Mouse (Mus musculus) myocyte (in vitro differentiated cells): ENCODE results near the gene Pfkfb1.

ENCODE experiments used
- MAX ChIP-seq: IDR thresholded peaks from one replicate; pipeline ENCODE4 v1.6.1; 2011; ENCODE audit warnings: low read depth, mild to moderate bottlenecking, control low read depth
- MYOG ChIP-seq, 3 experiments: IDR thresholded peaks; one replicate each; pipeline ENCODE4 v1.6.1; 2011; ENCODE audit warnings: control low read depth in 2 of 3, low read depth in 2 of 3, mild to moderate bottlenecking in 2 of 3; ENCODE audit not compliant: insufficient read length in 2 of 3, control insufficient read depth in 1 of 3, insufficient read depth in 1 of 3
- POLR2A ChIP-seq: IDR thresholded peaks from one replicate; pipeline ENCODE4 v1.6.1; 2011; ENCODE audit warnings: low read depth, mild to moderate bottlenecking, control low read depth, moderate library complexity; ENCODE audit not compliant: insufficient read length
- TCF12 ChIP-seq: IDR thresholded peaks from one replicate; pipeline ENCODE4 v1.6.1; 2011; ENCODE audit warnings: mild to moderate bottlenecking, control low read depth; ENCODE audit not compliant: poor library complexity, insufficient read depth, severe bottlenecking
- USF1 ChIP-seq: IDR thresholded peaks from one replicate; pipeline ENCODE4 v1.6.1; 2011; ENCODE audit warnings: low read depth, mild to moderate bottlenecking, control low read depth, moderate library complexity

- TF ChIP-seq MAX = no peak
- TF ChIP-seq POLR2A = no peak
- TF ChIP-seq TCF12 = no peak
- no peak for TF ChIP-seq MYOG (IDR thresholded peaks at IDR 0.05; ENCODE audit: control insufficient read depth in 1 of 3, insufficient read depth in 1 of 3, insufficient read length in 2 of 3, low read depth in 2 of 3)
- TF ChIP-seq USF1 = no peak
Observed at GRCm38 (mm10) chrX:150636421-150636820, 48.4 kb downstream of the Pfkfb1 start.
